Mouse (Mus musculus) heart, embryonic 14.5 days (tissue): ENCODE measurements around the gene Pigr. TPM values are rescaled to one million over a fixed set of nuclear protein-coding genes. Genes with fewer than 3 reads are reported as not detected.

Experiments used
- ATAC-seq: fragments of 200-750 bp; cut with Nextera tagmentation; 2 replicates; pipeline ENCODE4 v1.8.0; 2017; ENCODE audit warnings: low read depth, moderate TSS enrichment; ENCODE audit not compliant: insufficient number of reproducible peaks, insufficient read depth, low FRiP score
- H3K27ac ChIP-seq, 2 experiments: fragments of 200-500 bp in 1 of 2; fragments of 300-500 bp in 1 of 2; sonication (generic) in 1 of 2; replicated peaks in 1 of 2; 2 replicates each; pipeline ENCODE4 v1.5.1; 2012 to 2014; ENCODE audit warnings: low read depth in 2 of 2, low read length in 2 of 2, control low read depth in 1 of 2, mild to moderate bottlenecking in 1 of 2, mixed read lengths in 1 of 2; ENCODE audit not compliant: control insufficient read depth in 1 of 2, insufficient read depth in 1 of 2
- H3K27me3 ChIP-seq: fragments of 300-500 bp; sonication (generic); 2 replicates; pipeline ENCODE4 v1.6.1; 2014; ENCODE audit warnings: mild to moderate bottlenecking, low read length, control low read depth; ENCODE audit not compliant: control insufficient read depth, insufficient read depth
- H3K36me3 ChIP-seq: fragments of 300-500 bp; sonication (generic); 2 replicates; pipeline ENCODE4 v1.6.1; 2014; ENCODE audit warnings: mild to moderate bottlenecking, control low read depth, low read length, mixed read lengths; ENCODE audit not compliant: control insufficient read depth, insufficient read depth
- H3K4me1 ChIP-seq, 2 experiments: fragments of 200-500 bp in 1 of 2; fragments of 300-500 bp in 1 of 2; sonication (generic) in 1 of 2; 2 replicates each; pipeline ENCODE4 v1.6.1; 2012 to 2014; ENCODE audit warnings: low read length in 2 of 2, control low read depth in 1 of 2, mixed read lengths in 1 of 2; ENCODE audit not compliant: control insufficient read depth in 2 of 2, insufficient read depth in 2 of 2
- H3K4me2 ChIP-seq: fragments of 300-500 bp; sonication (generic); 2 replicates; pipeline ENCODE4 v1.6.1; 2014; ENCODE audit warnings: mild to moderate bottlenecking, low read length
- H3K4me3 ChIP-seq, 2 experiments: fragments of 200-500 bp in 1 of 2; fragments of 300-500 bp in 1 of 2; sonication (generic) in 1 of 2; 2 replicates each; pipeline ENCODE4 v1.5.1; 2012 to 2014; ENCODE audit warnings: low read length in 2 of 2, mild to moderate bottlenecking in 2 of 2, control low read depth in 1 of 2, low read depth in 1 of 2, moderate library complexity in 1 of 2; ENCODE audit not compliant: control insufficient read depth in 1 of 2, insufficient read depth in 1 of 2
- H3K9ac ChIP-seq: fragments of 300-500 bp; sonication (generic); 2 replicates; pipeline ENCODE4 v1.6.1; 2014; ENCODE audit warnings: mild to moderate bottlenecking, low read length
- H3K9me3 ChIP-seq: fragments of 300-500 bp; sonication (generic); 2 replicates; pipeline ENCODE4 v1.6.1; 2016; ENCODE audit warnings: low read length, control low read depth; ENCODE audit not compliant: control insufficient read depth
- WGBS: fragments of 180-500 bp; shearing (Covaris S2); extraction: QIAGEN DNeasy Blood & Tissue Kit; methylation state at CpG from one replicate; pipeline ENCODE4 v1.1.7; 2014; 5-methylcytosine and 5-hydroxymethylcytosine counted together
- polyA plus RNA-seq: library from polyadenylated mRNA; unstranded; fragments of >200 nt; fragmentation: Nextera tagmentation; extraction: Ambion mirVana; gene quantifications from 2 replicates; pipeline ENCODE4 v1.2.1, GENCODE M21; 2014

Pigr gene
- polyA plus RNA-seq, 1 experiment from 2014 or later, result 0.05 TPM

DNA sequence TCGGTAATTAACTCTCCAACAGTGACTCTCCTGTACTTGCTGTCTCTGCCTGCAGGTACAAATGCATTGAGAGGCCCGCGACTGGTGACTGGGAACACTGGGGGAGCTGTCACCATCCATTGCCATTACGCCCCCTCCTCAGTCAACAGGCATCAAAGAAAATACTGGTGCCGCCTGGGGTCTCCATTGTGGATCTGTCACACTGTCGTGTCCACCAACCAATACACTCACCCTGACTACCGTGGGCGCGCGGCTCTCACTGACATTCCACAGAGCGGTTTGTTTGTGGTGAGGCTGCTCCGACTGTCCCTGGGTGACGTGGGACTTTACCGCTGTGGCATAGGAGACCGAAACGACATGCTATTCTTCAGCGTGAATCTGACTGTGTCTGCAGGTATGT, 15.2 kb upstream of the Pigr start:
- no peaks in the 10 kb centered on the region for H3K36me3 ChIP-seq
- no peak overlapping the region for H3K4me2 ChIP-seq
- no peaks in the 10 kb centered on the region for H3K4me1 ChIP-seq
- H3K27me3 ChIP-seq, result no peaks in the 10 kb centered on the region
- WGBS, result 66% methylated on average over 17 of the region's 17 CpGs
- H3K4me3 ChIP-seq, result no peak overlapping the region
- H3K27ac ChIP-seq, result no peak overlapping the region
- H3K9ac ChIP-seq, result no peak overlapping the region
- no peak for ATAC-seq
- no peaks in the 10 kb centered on the region for H3K9me3 ChIP-seq

- ATAC-seq, result no peak
- Histone ChIP-seq H3K27me3 (no peaks in the 10 kb centered on the region), H3K27ac (no peak overlapping the region), H3K4me1 (no peaks in the 10 kb centered on the region), H3K9ac (no peak overlapping the region), H3K4me2 (no peak overlapping the region), H3K4me3 (no peak overlapping the region), H3K36me3 (no peaks in the 10 kb centered on the region), H3K9me3 (no peaks in the 10 kb centered on the region)
- 75% methylated on average over 1 of the region's 1 CpGs for WGBS
These were observed 6.7 kb upstream of the Pigr start for GRCm38 (mm10) chr1:130819737-130820136.

DNA sequence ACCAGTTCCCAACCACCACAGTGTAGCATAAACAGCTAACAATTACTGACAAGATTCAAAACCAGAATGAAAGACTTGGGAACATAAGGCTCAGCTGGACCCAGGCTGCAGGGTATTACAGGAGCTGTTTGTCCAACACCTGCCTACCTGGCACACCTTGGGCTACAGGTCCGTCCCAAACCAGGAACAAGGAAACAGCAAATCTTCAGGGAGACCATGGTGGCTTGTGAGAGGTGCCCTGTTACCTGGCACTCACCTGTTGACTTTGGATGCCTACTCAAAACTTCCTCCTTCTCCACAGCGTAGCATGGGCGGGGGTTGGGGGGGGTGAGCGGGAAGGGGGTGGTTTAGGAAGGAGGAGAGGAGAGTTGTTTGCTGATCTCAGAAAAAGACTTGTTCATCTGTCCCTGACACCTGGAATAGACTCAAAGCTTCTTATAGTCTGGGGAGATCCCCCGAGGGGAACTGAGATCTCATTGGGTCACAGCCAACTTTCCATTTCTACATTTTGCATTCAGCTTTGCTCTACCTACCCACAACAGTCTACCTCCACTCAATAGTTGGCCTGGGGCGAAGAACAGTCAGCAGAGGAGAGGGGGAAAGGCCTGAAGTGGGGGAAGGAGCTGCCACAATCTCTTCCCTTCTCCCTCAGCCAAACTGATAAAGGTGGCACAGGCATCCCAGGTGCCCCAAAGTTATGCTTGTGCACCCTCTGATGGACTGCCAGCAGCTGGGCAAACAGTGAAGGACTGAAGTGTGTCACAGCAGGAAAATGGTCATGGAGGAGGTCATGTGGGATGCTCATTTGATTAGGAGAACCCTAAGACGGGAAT, 6.0 kb upstream of the Pigr start:
- Histone ChIP-seq H3K4me2 (no peak overlapping the region), H3K27ac (no peak overlapping the region), H3K27me3 (no peaks in the 10 kb centered on the region), H3K4me1 (no peaks in the 10 kb centered on the region), H3K9me3 (no peaks in the 10 kb centered on the region), H3K36me3 (no peaks in the 10 kb centered on the region), H3K9ac (no peak overlapping the region), H3K4me3 (no peak overlapping the region)
- WGBS, result 87% methylated on average over 7 of the region's 7 CpGs
- no peak for ATAC-seq

DNA sequence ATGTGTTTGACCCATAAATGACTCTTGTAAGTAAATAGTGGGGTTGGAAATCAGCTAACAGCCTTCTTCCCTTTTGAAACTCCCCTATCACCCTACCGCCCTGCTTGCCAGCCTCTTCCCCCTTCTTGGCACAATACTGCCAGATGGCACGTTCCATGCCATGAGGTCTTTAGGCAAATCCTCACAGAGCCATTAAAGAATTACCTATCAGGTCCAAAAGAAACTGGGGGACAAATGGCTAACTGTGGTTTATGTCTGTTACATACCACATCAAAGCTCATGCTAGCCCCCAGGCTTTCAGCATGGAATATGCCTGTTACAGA, 5.4 kb upstream of the Pigr start:
- H3K4me3 ChIP-seq, result no peak overlapping the region
- no peak overlapping the region for H3K9ac ChIP-seq
- no peaks in the 10 kb centered on the region for H3K36me3 ChIP-seq
- no peak overlapping the region for H3K27ac ChIP-seq
- WGBS, result 91% methylated on average over 2 of the region's 2 CpGs
- H3K27me3 ChIP-seq, result no peaks in the 10 kb centered on the region
- H3K4me2 ChIP-seq, result no peak overlapping the region
- ATAC-seq, result no peak
- H3K4me1 ChIP-seq, result no peaks in the 10 kb centered on the region
- no peaks in the 10 kb centered on the region for H3K9me3 ChIP-seq

DNA sequence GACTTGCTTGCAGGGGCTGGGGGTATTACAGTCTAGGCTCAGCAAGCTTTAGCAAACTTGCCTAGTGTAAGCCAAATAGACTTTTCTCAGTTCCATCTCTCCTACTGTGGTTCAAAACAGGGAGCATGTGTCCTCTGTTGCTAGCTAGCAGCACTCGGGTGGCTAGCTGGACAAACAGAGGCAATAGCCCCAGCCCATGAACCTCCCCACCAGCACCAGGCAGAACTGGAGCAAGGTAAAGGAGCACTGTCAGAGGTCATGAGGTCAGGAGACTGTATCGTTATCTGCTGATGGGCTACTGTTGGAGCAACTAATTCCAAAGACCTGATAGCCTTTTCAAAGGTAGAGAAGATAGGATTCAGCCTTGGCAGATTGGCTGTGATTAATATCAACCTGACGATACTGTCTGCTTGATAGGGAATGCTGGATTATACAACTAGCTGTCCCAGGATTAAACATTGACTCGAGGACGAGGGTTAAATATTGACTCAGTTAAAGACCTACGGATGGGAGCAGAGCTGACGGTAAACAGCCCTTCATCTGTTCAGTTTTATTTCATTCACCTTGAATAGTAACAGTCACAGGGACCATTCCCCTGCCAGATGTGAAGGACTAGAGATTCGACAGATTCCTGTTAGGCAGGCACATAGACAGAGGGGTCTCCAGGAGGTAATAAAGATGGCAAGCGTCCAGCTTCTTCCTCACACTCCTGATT, 4.4 kb upstream of the Pigr start:
- H3K36me3 ChIP-seq, result no peaks in the 10 kb centered on the region
- H3K4me3 ChIP-seq, result no peak overlapping the region
- H3K9me3 ChIP-seq, result no peaks in the 10 kb centered on the region
- H3K4me1 ChIP-seq, result no peaks in the 10 kb centered on the region
- no peaks in the 10 kb centered on the region for H3K27me3 ChIP-seq
- H3K27ac ChIP-seq, result no peak overlapping the region
- WGBS, result 76% methylated on average over 9 of the region's 9 CpGs
- ATAC-seq, result no peak
- H3K9ac ChIP-seq, result no peak overlapping the region
- no peak overlapping the region for H3K4me2 ChIP-seq

GRCm38 (mm10) chr1:130828656-130829055, 2.2 kb downstream of the Pigr start:
- no peak overlapping the region for H3K9ac ChIP-seq
- peaks cover 6 to 9% of the 10 kb centered on the region in 2 experiments for H3K4me1 ChIP-seq
- H3K4me2 ChIP-seq, result no peak overlapping the region
- no peaks in the 10 kb centered on the region for H3K27me3 ChIP-seq
- WGBS, result 74% methylated on average over 4 of the region's 4 CpGs
- H3K4me3 ChIP-seq, result no peak overlapping the region
- H3K27ac ChIP-seq, result no peak overlapping the region
- H3K36me3 ChIP-seq, result no peaks in the 10 kb centered on the region
- ATAC-seq, result no peak
- no peaks in the 10 kb centered on the region for H3K9me3 ChIP-seq

DNA sequence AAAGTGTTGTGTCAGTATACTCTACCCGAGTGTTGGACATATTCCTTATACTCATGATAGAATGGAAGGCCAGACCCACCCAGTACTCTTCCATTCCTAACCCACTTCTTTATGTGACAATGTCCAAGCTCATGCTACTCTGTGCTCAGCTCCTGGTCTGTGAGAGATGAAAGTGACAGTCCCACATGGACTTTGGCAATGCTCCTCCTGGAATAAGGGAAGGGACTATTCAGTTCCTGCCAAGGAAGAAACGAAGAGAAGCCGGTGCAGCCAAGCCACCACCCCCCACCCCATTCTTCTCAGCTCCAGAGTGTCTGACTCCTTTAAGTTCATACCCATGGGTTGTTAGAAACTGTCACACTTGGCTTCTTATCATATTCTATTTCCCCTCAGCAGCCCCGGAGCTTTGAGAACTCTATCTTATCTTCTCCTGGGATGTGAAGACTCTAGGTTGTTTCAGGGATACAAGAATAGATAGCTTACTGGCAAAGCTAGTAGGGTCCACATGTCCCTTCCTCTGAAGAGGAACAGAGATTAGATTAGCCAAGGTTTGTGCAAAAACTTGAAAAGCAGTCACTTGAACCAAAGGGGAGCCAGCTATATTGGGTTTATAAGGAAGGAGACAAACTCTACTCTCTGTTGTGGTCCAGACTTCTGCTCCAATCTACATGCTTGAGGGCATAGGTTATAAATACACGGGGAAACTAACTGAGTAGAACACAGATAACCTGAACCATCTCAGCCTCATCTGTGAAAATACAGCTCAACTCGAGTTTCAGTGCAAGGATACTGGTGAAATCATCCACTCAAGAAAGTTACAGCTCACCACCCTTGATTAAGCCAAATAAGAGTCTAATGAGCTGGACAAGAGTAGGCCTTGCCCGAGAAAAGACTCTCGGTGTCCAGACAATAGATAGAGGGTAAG, 3.7 kb downstream of the Pigr start:
- H3K4me1 ChIP-seq, result peaks cover 6 to 9% of the 10 kb centered on the region in 2 experiments
- no peak overlapping the region for H3K4me2 ChIP-seq
- H3K9ac ChIP-seq, result no peak overlapping the region
- no peak overlapping the region for H3K4me3 ChIP-seq
- no peaks in the 10 kb centered on the region for H3K9me3 ChIP-seq
- H3K36me3 ChIP-seq, result no peaks in the 10 kb centered on the region
- no peaks in the 10 kb centered on the region for H3K27me3 ChIP-seq
- H3K27ac ChIP-seq, result no peak overlapping the region
- WGBS, result 26% methylated on average over 8 of the region's 8 CpGs
- peak; percentile 21; the same call in 1 of the 2 replicates for ATAC-seq
